Mouse (Mus musculus) cerebellum, adult 9-10 months (tissue): ENCODE results near the gene Dock1.

Experiments used
- DNase-seq: peaks from one replicate; pipeline ENCODE4 v3.0.0; 2022

Dock1 gene

DNA sequence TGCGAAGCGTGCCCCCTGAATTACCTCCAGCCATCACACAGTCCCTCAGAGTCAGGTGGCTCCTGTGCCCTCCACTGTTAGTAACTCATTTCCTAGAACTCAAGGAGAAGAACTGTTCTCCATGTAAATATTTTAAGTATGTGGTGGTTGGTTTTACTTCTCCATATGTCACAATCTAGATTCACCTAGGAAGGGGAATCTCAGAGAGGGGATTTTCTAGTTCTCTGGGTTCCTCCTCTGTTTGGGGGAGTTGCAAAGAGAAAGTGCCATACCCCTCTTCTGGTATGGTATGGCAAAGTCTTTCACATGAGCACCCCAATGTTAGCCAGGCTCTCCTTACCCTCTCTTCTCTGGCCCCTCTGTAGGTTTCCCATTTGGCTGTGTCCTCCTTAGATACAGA, 525.2 kb downstream of the Dock1 start:
- DNase-seq: no peak

DNA sequence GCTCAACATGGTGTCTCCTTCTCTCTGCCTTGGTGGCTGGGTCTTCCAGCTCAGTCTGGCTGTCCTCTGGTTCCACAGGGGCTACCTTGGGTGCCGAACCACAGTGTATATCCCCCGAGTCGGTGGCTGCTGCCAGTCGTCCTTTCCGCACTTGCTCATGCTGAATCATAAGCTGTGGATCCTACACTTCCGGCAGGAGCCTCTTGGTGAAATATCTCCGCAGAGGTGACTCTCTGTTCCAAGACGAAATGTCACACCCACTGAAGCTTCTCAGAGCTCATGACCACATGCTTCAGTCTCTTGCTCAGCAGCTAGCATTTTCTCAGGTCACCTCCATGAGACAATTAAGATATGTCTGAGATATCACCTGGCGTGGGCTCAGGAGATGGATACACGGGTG, 526.4 kb downstream of the Dock1 start:
- DNase-seq: no peak

DNA sequence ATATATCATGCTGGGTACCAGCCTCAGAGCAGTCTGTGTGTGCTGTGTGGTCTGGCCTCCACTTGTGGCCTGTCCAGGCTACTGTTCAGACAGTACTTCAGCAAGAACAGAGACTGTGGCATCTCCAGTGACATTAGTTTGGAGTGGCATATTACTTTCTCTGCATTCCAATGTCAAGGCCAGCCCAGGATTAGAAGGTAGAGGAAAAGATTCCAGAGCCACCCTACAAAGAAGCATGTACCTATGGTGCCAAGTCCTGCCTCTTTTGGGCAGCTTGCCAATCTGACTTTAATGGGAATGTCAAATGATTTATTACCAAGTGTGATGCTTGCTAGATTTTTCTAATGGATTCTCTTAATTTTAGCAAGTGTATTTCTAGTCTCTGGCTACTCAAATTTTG, 533.5 kb downstream of the Dock1 start:
- no peak for DNase-seq

DNA sequence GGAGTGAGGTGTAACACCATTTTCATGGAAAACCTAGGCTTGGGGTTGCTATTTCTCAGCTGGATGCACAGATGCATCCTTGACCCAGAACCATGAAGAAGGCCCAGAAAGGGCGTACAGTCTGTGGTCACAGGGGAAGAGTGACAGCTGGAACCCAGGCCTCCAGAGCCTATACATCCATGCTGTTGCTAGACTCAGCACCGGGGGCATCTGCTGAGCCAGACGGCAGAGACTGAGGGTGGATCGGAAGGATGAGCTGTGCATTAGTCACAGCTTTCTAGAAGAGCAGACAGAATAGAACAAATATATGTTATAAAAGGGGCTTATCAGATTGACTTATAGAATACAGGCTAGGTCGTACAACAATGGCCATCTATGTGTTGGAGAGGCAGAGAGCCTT, 534.7 kb downstream of the Dock1 start:
- DNase-seq: no peak

DNA sequence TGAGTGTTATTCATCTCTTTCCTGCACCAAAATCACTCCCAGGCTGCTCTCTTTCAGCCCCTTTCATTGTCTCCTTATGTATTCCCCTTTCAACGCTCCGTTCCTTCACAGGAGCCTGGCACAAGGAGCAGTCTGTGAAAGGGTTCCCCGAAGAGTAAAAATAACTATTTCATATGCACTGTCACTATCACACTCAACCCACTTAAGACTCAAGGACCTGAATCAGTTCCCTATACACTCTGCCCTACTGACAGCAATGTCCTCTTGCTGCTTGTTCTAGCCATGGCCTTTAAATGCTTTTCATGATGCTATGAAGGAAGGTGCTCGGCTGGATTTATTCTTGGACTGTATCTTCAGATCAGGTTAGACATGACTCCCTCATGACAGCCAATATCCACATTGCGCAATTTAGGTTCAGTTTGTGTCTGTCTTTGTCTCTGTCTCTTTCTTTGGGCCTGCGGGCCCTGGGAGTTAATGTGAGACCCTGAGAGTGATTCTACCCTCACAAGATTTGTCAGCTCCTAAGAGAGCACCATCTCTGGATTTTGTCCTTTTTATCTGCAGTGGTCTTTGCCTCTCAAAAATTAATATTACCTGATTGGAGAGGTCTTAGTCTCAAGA, 538.6 kb downstream of the Dock1 start:
- no peak for DNase-seq

DNA sequence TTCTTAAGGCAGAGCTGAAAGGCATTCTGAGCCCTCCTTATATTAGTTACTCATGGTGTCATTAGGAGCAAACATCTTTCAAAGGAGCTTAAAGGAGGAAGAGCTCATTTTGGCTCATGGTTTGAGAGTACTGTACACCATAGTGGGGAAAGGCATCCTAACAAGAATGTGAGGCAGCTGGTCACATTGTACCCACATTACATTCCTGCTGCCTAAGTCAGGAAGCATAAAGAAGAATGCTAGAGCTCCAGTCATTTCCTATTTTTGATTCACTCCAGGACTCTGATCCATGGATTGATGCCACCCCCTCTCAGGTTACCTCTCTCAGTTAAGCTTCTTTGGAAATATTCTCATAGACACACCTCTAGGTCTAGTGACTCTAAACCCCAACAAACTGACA, 539.8 kb downstream of the Dock1 start:
- no peak for DNase-seq

DNA sequence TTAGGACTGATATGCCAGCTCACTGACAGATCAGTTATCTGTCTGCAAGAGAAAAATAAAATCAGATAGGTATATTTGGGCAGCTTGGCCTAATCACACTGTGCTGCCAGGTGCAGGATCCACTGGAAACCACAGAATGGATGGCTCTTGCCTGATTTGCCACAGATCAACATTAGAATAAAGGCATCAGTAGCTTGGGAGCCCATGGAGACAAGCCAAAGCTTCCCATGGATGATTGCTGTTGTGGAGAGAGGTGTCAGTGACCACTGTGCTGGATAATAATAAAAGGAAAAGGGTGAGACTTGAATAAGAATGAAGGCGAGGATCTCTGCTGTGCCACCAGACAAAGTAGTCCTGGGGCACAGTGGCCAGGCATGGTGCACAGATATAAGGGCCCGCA, 540.4 kb downstream of the Dock1 start:
- DNase-seq: no peak

DNA sequence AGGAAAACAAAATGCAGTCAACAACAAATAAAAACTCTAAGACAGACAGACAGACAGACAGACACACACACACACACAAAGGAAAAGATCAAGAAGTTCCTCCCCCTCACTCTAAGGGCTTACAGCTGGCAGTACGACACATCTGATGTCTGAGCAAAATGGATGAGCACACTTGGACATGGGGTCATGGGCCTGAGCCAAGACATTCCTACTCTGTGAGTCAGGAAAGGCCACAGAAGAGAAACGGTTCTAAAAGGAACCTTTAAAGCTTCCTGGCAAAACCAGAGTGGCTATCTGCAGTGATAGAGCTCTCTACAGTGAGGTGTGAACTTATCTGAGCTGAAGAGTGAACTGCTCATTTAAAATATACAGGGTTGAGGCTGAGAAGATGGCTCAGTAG, 542.1 kb downstream of the Dock1 start:
- DNase-seq: no peak

DNA sequence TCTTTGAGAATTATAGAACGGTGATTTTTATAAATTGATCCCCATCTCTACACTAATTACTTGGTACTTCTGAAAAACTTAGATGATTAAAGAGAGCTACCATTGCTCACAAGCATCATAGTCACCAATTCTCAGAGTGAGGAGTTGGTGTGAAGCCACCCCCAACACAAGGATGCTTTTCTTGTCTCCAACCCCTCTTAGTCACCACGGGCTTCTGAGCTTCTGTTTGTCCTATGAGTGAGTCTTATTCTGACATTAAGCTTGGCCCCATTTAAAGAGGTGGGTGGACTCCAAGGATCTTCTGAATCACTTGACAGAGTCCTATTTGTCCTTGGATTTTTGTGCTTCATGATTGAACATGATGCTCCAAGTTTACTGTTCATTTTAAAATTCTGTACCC, 551.0 kb downstream of the Dock1 start:
- no peak for DNase-seq
